Mouse (Mus musculus): ENCODE measurements around the gene Tiparp. TPM values are rescaled to one million over a fixed set of nuclear protein-coding genes. Genes with fewer than 3 reads are reported as not detected.

Tiparp gene
- total RNA-seq, 2 experiments from 2014 or later = 19.3 to 19.6 TPM

GRCm38 (mm10) chr3:65528614-65529470 lies 632 bp downstream of the Tiparp start:
- DNase-seq (ENCODE audit: low spot score in 2 of 2) = peak; percentile 51 to 57

- peak; percentile 48 to 53 for DNase-seq (ENCODE audit: low spot score in 2 of 2)
These were observed 1.4 kb downstream of the Tiparp start for GRCm38 (mm10) chr3:65529471-65530215.

GRCm38 (mm10) chr3:65533014-65533413 lies 4.8 kb downstream of the Tiparp start:
- DNase-seq (ENCODE audit: low spot score in 2 of 2) = no peak

- DNase-seq (ENCODE audit: low spot score in 2 of 2) = peak in 1 of 2 experiments; percentile 26
These were observed 5.4 kb downstream of the Tiparp start for GRCm38 (mm10) chr3:65533598-65533997.

GRCm38 (mm10) chr3:65534488-65534887 lies 6.3 kb downstream of the Tiparp start:
- DNase-seq (ENCODE audit: low spot score in 2 of 2) = no peak

GRCm38 (mm10) chr3:65535087-65535761 lies 7.0 kb downstream of the Tiparp start:
- DNase-seq (ENCODE audit: low spot score in 2 of 2) = no peak

GRCm38 (mm10) chr3:65537288-65537687 lies 9.1 kb downstream of the Tiparp start:
- DNase-seq (ENCODE audit: low spot score in 2 of 2) = no peak

- DNase-seq (ENCODE audit: low spot score in 2 of 2) = no peak
These were observed 12.8 kb downstream of the Tiparp start for GRCm38 (mm10) chr3:65540906-65541551.

GRCm38 (mm10) chr3:65541552-65541935 lies 13.3 kb downstream of the Tiparp start:
- DNase-seq (ENCODE audit: low spot score in 2 of 2) = no peak

GRCm38 (mm10) chr3:65549785-65550184 lies 21.6 kb downstream of the Tiparp start:
- DNase-seq (ENCODE audit: low spot score in 2 of 2) = no peak

- DNase-seq (ENCODE audit: low spot score in 2 of 2) = no peak
These were observed 22.9 kb downstream of the Tiparp start for GRCm38 (mm10) chr3:65551065-65551464.

GRCm38 (mm10) chr3:65554633-65555032 lies 26.4 kb downstream of the Tiparp start:
- DNase-seq (ENCODE audit: low spot score in 2 of 2) = no peak

GRCm38 (mm10) chr3:65558679-65559078 lies 30.5 kb downstream of the Tiparp start:
- no peak for DNase-seq (ENCODE audit: low spot score in 2 of 2)

- no peak for DNase-seq (ENCODE audit: low spot score in 2 of 2)
These were observed 34.0 kb downstream of the Tiparp start for GRCm38 (mm10) chr3:65562212-65562611.

- no peak for DNase-seq (ENCODE audit: low spot score in 2 of 2)
These were observed 34.5 kb downstream of the Tiparp start for GRCm38 (mm10) chr3:65562694-65563093.

- DNase-seq (ENCODE audit: low spot score in 2 of 2) = peak in 1 of 2 experiments; percentile 45
These were observed 35.9 kb downstream of the Tiparp start for GRCm38 (mm10) chr3:65563926-65564624.

GRCm38 (mm10) chr3:65565632-65566300 lies 37.6 kb downstream of the Tiparp start:
- peak in 1 of 2 experiments; percentile 15 for DNase-seq (ENCODE audit: low spot score in 2 of 2)

- DNase-seq (ENCODE audit: low spot score in 2 of 2) = no peak
These were observed 41.7 kb downstream of the Tiparp start for GRCm38 (mm10) chr3:65569941-65570340.

GRCm38 (mm10) chr3:65573516-65573915 lies 45.3 kb downstream of the Tiparp start:
- no peak for DNase-seq (ENCODE audit: low spot score in 2 of 2)

GRCm38 (mm10) chr3:65577602-65578001 lies 49.4 kb downstream of the Tiparp start:
- DNase-seq (ENCODE audit: low spot score in 2 of 2) = no peak

Measured in layer of hippocampus, postnatal 14 days (tissue).